Mouse (Mus musculus) CD4-positive, CD25-positive, alpha-beta regulatory T cell, adult 2 months (primary cell): ENCODE results near the gene Gstz1.
"Not testable (repeated sequence)": the region's sequence is repeated elsewhere in the genome, so short reads cannot be mapped to it uniquely, and the experiment has no call there.

Experiments used
- DNase-seq: peaks from one replicate; pipeline ENCODE4 v3.0.0-alpha.2; 2012; ENCODE audit warnings: low read depth, low spot score

The Gstz1 gene

GRCm38 (mm10) chr12:87146966-87147365 is at the start of gene Gstz1:
TSS of gene Gstz1 (plus strand) at chr12:87147165.
- DNase-seq = peak; percentile 93

- DNase-seq = no peak
These were observed 46.6 kb upstream of the Gstz1 start for GRCm38 (mm10) chr12:87100331-87100730.

- no peak for DNase-seq
These were observed 44.8 kb upstream of the Gstz1 start, which contains the start of gene Ngb for GRCm38 (mm10) chr12:87102165-87102631. TSS of gene Ngb (minus strand) at chr12:87102539.

- no peak for DNase-seq
These were observed 43.5 kb upstream of the Gstz1 start for GRCm38 (mm10) chr12:87103471-87103870.

GRCm38 (mm10) chr12:87104796-87105195 is 42.2 kb upstream of the Gstz1 start:
- no peak for DNase-seq

GRCm38 (mm10) chr12:87107357-87107977 is 39.5 kb upstream of the Gstz1 start:
- DNase-seq = no peak

GRCm38 (mm10) chr12:87121918-87122589 is 24.9 kb upstream of the Gstz1 start:
- no peak for DNase-seq

GRCm38 (mm10) chr12:87127256-87127655 is 19.7 kb upstream of the Gstz1 start:
- no peak for DNase-seq

GRCm38 (mm10) chr12:87130224-87130623 is 16.7 kb upstream of the Gstz1 start:
- DNase-seq = peak; percentile 63

GRCm38 (mm10) chr12:87131181-87131580 is 15.8 kb upstream of the Gstz1 start:
- no peak for DNase-seq

GRCm38 (mm10) chr12:87131619-87132018 is 15.3 kb upstream of the Gstz1 start:
- DNase-seq = peak; percentile 50

GRCm38 (mm10) chr12:87132210-87132609 is 14.8 kb upstream of the Gstz1 start:
- DNase-seq = no peak

- no peak for DNase-seq
These were observed 14.2 kb upstream of the Gstz1 start for GRCm38 (mm10) chr12:87132784-87133183.

- DNase-seq = no peak
These were observed 9.3 kb upstream of the Gstz1 start for GRCm38 (mm10) chr12:87137439-87138341.

- no peak for DNase-seq
These were observed 8.6 kb upstream of the Gstz1 start for GRCm38 (mm10) chr12:87138342-87138701.

- DNase-seq = no peak
These were observed 8.2 kb upstream of the Gstz1 start for GRCm38 (mm10) chr12:87138768-87139167.

GRCm38 (mm10) chr12:87142156-87142555 is 4.8 kb upstream of the Gstz1 start:
- no peak for DNase-seq

GRCm38 (mm10) chr12:87147395-87148089 is 577 bp downstream of the Gstz1 start, which contains the start of gene Pomt2:
TSS of gene Pomt2 (minus strand) at chr12:87147968.
- DNase-seq = peak; percentile 96

GRCm38 (mm10) chr12:87148136-87148535 is 1.2 kb downstream of the Gstz1 start:
- no peak for DNase-seq

- DNase-seq = no peak
These were observed 2.5 kb downstream of the Gstz1 start for GRCm38 (mm10) chr12:87149471-87149870.

- not testable (repeated sequence) for DNase-seq
These were observed 7.5 kb downstream of the Gstz1 start for GRCm38 (mm10) chr12:87154448-87154847.
